Mouse (Mus musculus) cerebellum, adult 8-10 months (tissue): ENCODE results near the gene Cyp2b9.
"Not testable (repeated sequence)": the region's sequence is repeated elsewhere in the genome, so short reads cannot be mapped to it uniquely, and the experiment has no call there.

Experiments
- DNase-seq: peaks from one replicate; pipeline ENCODE4 v3.0.0; 2022

Cyp2b9 gene

GRCm38 (mm10) chr7:26173111-26173510 lies at the start of gene Cyp2b9:
Gene Cyp2b9, plus strand, starts transcription at chr7:26173411.
- DNase-seq, result not testable (repeated sequence)

DNA sequence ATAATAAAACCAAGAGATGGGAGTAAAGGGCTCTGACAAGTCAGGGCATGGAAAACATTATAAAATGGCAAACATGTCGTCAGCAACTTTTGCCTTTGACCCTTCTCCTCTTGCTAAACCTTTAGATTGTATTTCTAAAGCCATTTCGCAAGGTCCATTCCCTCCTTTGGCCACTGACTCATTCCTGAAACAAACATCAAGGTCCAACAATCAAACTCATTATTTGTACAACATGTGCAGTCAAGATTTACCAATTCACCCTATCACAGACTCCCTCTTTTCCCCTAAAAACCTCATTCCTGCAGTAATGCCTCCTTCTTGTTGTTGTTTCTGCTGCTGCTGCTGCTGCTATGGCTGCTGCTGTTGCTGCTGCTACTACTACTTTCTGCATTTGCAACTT lies 33.6 kb upstream of the Cyp2b9 start:
- not testable (repeated sequence) for DNase-seq

DNA sequence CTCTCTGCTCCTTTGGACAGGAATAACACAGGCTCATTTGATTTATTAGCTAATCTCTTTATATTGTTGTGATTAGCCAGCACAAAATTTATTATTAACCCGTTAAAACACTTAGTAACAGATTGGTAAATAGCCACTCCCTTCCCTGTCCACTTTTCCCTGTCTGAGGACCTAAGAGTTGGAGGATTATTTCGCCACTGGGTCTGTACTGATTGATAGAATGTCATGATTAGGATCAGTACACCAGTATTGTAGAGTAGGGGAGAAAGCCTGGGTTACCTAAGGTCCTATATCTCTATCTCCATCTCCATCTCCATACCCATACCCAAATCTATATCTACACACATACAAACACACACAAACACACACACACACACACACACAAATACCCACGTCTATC lies 29.6 kb upstream of the Cyp2b9 start:
- not testable (repeated sequence) for DNase-seq

DNA sequence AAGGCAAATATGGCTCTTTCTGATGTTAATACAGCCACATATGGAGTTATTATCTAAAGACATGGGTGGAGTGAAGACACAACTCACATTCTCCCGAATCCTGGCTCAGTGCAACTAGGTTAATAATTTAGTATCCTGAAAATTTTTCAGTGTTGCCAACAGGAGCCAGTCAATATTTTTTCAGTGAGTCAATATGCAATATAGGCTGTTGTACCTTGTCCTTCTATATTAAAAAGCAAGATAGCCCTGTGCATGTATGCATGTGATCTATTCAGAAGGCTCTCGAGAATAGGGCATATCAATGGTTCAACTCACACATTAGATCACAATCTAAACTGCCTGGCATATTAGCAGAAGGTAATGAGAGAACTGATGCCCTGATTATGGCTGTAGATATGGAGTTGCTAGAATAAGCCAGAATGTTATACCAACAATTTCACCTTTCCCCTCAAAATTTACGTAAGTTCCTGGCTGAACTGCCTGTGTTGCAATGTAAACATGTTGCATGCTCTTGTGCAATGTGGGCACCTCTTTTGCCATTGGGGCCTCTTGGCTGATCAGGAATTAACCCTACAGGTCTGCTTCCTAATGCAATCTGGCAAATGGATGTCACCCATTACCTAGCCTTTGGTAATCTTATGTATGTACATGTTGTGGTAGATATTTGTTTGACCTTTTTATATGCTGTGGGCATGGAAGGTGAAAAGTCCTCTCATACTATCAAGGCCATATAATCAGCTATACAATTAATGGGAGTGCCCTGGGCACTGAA lies 4.3 kb upstream of the Cyp2b9 start:
- DNase-seq, result not testable (repeated sequence)

- no peak for DNase-seq
Measured at GRCm38 (mm10) chr7:26201083-26201482, 27.9 kb downstream of the Cyp2b9 start.

DNA sequence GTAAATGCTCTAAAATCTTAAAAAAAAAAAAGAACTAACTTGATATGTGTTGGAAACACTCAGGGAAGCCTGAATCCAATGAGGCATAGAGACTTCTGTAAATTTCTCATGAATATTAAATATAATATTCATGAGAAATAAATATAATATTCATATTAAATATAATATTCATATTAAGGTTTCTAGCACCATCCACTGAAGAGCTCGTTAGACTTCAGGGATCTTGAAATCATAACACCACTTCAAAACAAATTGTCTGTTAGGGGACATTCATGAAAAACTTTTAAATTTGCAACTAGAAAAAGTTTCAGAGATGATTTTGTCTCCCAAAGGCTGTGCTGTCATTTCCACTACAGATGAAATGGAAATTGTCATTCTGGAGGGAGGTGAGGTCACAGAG lies 86.8 kb downstream of the Cyp2b9 start, which contains the start of gene Vmn1r184:
Vmn1r184 (plus strand) TSS at position 301 of the 400 bp plus-strand sequence.
- not testable (repeated sequence) for DNase-seq
